Mouse (Mus musculus): Measurements from ENCODE around the gene Slc23a2. TPM values are rescaled to one million over a fixed set of nuclear protein-coding genes. Genes with fewer than 3 reads are reported as not detected.

Gene Slc23a2
- polyA plus RNA-seq, 1 experiment: 3.6 TPM

DNA sequence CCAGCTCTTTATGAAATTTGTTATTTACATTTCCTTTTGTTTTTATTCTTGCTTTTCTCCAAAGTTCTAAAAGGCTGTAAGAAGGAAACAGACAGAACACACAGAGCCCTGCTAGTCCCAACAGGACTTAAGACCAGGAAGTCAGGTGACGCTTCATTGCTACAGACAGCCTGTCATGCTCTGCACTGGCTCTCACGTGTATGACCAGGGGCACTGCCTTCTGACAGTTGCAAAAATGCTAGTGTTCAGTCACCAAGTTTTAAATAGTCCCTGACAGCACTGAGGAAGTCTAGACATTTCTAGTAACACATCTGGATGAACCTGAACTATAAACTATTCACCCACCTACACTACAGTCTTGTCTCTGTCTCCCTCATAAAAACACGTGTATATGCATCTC is 34.2 kb downstream of the Slc23a2 start:
- Histone ChIP-seq H3K27me3 (ENCODE audit: control insufficient read depth, insufficient read depth, low read length) (no peaks in the 10 kb centered on the region), H3K4me1 (ENCODE audit: control insufficient read depth, insufficient read depth, low read length) (no peaks in the 10 kb centered on the region), H3K4me3 (ENCODE audit: control insufficient read depth, low read depth, low read length) (no peak overlapping the region), H3K36me3 (ENCODE audit: control insufficient read depth, insufficient read depth, low read length) (no peaks in the 10 kb centered on the region), H3K27ac (ENCODE audit: control insufficient read depth, insufficient read depth, low read depth, low read length) (no peak overlapping the region)
- TF ChIP-seq CTCF (IDR thresholded peaks at IDR 0.05; ENCODE audit: control insufficient read depth, insufficient read depth, insufficient replicate concordance, low read depth, low read length) (no peak), POLR2A (IDR thresholded peaks at IDR 0.05; ENCODE audit: control insufficient read depth, low read depth, low read length) (no peak)

DNA sequence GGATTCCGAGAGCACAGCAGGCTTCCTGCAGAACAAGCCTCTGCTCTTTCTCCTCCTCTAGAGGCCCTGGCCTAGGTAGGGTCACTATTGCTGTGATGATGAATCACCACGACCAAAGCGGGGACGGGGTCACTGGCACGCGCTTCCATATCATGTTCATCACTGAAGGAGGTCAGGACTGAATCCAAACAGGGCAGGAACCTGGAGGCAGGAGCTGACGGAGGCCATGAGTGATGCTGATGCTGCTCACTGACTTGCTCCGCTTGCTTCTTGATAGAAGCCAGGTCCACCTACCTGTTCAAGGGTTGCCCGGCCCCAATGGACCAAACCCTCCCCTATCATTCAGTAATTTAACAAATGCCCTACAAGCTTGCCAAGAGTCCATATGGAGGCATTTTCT is 35.9 kb downstream of the Slc23a2 start:
- no peak overlapping the region for H3K4me3 ChIP-seq (ENCODE audit: control insufficient read depth, low read depth, low read length)
- no peaks in the 10 kb centered on the region for H3K4me1 ChIP-seq (ENCODE audit: control insufficient read depth, insufficient read depth, low read length)
- H3K36me3 ChIP-seq (ENCODE audit: control insufficient read depth, insufficient read depth, low read length): no peaks in the 10 kb centered on the region
- H3K27ac ChIP-seq (ENCODE audit: control insufficient read depth, insufficient read depth, low read depth, low read length): no peak overlapping the region
- TF ChIP-seq POLR2A (IDR thresholded peaks at IDR 0.05; ENCODE audit: control insufficient read depth, low read depth, low read length): no peak
- no peaks in the 10 kb centered on the region for H3K27me3 ChIP-seq (ENCODE audit: control insufficient read depth, insufficient read depth, low read length)

DNA sequence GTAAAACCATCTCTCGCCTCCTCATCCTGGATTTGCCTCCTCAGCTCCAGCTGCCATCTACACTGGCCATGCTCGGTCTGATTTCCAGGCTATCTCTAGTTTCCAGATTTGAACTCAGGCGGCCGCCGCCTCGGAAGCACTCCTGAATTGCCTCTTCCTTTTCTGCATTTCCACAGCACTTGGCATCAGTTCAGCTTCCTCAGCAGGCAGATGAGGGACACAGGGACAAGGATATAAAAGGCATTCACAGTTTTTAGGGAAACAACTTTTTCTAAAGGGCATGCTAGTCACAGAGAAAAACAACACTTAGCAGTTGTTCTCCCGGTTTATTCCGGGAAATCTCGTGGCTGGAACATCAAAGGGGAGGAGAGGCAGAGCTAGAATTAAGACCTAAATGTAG is 37.3 kb downstream of the Slc23a2 start:
- Histone ChIP-seq H3K36me3 (ENCODE audit: control insufficient read depth, insufficient read depth, low read length) (no peaks in the 10 kb centered on the region), H3K4me3 (ENCODE audit: control insufficient read depth, low read depth, low read length) (no peak overlapping the region), H3K27me3 (ENCODE audit: control insufficient read depth, insufficient read depth, low read length) (no peaks in the 10 kb centered on the region), H3K4me1 (ENCODE audit: control insufficient read depth, insufficient read depth, low read length) (no peaks in the 10 kb centered on the region), H3K27ac (ENCODE audit: control insufficient read depth, insufficient read depth, low read depth, low read length) (no peak overlapping the region)
- no peak for TF ChIP-seq POLR2A (IDR thresholded peaks at IDR 0.05; ENCODE audit: control insufficient read depth, low read depth, low read length)
- TF ChIP-seq CTCF (IDR thresholded peaks at IDR 0.05; ENCODE audit: control insufficient read depth, insufficient read depth, insufficient replicate concordance, low read depth, low read length): no peak

- no peak for TF ChIP-seq CTCF (IDR thresholded peaks at IDR 0.05; ENCODE audit: control insufficient read depth, insufficient read depth, insufficient replicate concordance, low read depth, low read length)
- TF ChIP-seq POLR2A (IDR thresholded peaks at IDR 0.05; ENCODE audit: control insufficient read depth, low read depth, low read length): no peak
- no peak overlapping the region for H3K27ac ChIP-seq (ENCODE audit: control insufficient read depth, insufficient read depth, low read depth, low read length)
- H3K4me1 ChIP-seq (ENCODE audit: control insufficient read depth, insufficient read depth, low read length): no peaks in the 10 kb centered on the region
- H3K27me3 ChIP-seq (ENCODE audit: control insufficient read depth, insufficient read depth, low read length): no peaks in the 10 kb centered on the region
- H3K36me3 ChIP-seq (ENCODE audit: control insufficient read depth, insufficient read depth, low read length): no peaks in the 10 kb centered on the region
- no peak overlapping the region for H3K4me3 ChIP-seq (ENCODE audit: control insufficient read depth, low read depth, low read length)
Observed at GRCm38 (mm10) chr2:132106069-132106468, 38.8 kb downstream of the Slc23a2 start.

DNA sequence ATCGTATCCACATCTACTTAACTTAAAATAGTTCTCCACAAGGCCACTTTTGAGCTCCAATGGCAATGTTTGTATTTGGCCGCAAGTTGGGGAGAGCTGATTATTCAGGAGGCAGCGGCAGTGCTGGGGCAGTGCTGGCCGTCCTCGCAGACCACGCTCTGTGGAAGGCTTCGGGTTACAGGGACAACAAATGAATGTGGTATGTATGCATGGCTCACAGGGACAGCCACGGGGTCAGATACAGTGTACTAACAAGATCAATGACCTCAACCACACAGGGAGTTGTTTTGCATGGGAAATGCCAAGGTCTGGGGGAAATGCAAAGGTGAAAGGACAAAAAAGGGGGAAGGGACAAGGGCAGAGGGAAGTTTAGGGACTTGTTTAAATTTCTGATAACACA is 41.6 kb downstream of the Slc23a2 start:
- no peaks in the 10 kb centered on the region for H3K27me3 ChIP-seq (ENCODE audit: control insufficient read depth, insufficient read depth, low read length)
- H3K4me1 ChIP-seq (ENCODE audit: control insufficient read depth, insufficient read depth, low read length): no peaks in the 10 kb centered on the region
- no peaks in the 10 kb centered on the region for H3K36me3 ChIP-seq (ENCODE audit: control insufficient read depth, insufficient read depth, low read length)
- no peak overlapping the region for H3K27ac ChIP-seq (ENCODE audit: control insufficient read depth, insufficient read depth, low read depth, low read length)
- H3K4me3 ChIP-seq (ENCODE audit: control insufficient read depth, low read depth, low read length): no peak overlapping the region
- TF ChIP-seq CTCF (IDR thresholded peaks at IDR 0.05; ENCODE audit: control insufficient read depth, insufficient read depth, insufficient replicate concordance, low read depth, low read length) (no peak), POLR2A (IDR thresholded peaks at IDR 0.05; ENCODE audit: control insufficient read depth, low read depth, low read length) (no peak)

DNA sequence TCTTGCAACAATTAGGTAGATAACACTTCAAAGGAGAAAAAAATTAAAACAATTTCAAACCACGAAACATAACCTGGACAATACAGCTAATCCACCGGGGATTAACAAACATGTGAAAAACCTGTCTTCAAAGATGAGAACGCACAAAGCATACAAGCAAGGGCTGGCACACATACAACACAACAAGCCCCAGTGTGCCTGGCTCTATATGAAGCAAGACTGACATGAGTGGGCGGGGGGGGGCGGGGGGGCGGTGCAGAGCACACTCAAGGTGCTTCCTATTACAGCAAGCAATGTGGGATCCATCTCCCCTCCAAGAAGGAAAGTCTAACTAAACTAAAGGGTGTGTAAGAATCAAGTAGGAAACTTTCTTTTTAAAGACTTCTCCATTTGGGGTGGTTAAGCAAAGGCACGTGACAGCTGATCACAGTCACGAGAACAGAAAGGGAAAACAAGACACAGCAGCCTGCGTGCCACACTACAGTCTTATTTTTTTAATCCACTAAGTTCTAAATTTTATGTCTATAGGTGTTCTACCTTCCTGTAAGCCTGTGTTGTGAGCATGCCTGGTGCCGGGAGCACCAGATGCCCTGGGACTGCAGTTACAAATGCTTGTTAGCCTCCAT is 42.3 kb downstream of the Slc23a2 start:
- no peak overlapping the region for H3K27ac ChIP-seq (ENCODE audit: control insufficient read depth, insufficient read depth, low read depth, low read length)
- no peak for TF ChIP-seq CTCF (IDR thresholded peaks at IDR 0.05; ENCODE audit: control insufficient read depth, insufficient read depth, insufficient replicate concordance, low read depth, low read length)
- no peak overlapping the region for H3K4me3 ChIP-seq (ENCODE audit: control insufficient read depth, low read depth, low read length)
- H3K4me1 ChIP-seq (ENCODE audit: control insufficient read depth, insufficient read depth, low read length): no peaks in the 10 kb centered on the region
- H3K27me3 ChIP-seq (ENCODE audit: control insufficient read depth, insufficient read depth, low read length): no peaks in the 10 kb centered on the region
- H3K36me3 ChIP-seq (ENCODE audit: control insufficient read depth, insufficient read depth, low read length): no peaks in the 10 kb centered on the region

DNA sequence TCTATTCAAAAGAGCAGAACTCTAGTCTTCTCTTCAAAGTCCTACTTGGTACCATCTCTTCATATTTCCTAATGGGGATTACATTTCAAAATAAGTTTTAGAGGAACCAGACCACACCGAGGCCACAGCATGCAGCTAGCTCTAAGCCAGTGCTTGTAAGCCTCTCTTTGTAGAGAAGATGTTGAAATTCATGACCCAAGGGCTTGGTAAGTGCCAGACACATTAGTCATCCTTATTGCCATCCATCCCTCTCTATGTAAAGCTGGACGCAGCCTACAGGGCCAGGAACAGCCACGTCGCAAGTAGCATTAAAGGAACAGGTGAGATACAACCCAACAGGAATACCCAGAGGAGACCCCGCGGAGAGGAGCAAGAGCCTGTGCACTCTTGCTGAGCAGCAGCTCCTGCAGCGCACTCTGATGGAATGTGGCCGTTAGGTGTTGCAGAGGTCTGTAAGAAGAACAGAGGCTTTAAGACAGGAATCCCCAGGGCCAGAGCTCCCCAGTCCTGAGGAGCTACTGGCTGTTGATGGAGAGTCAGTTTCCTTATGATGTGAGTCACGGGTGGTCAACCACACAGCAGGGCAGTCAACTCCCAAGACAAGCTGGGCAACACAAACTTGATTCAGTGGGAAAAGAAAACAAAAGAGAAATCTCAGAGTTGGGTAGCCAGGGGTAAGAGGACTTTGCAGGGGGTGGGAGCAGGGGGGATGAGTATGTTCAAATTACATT is 45.8 kb downstream of the Slc23a2 start:
- Histone ChIP-seq H3K27ac (ENCODE audit: control insufficient read depth, insufficient read depth, low read depth, low read length) (no peak overlapping the region), H3K27me3 (ENCODE audit: control insufficient read depth, insufficient read depth, low read length) (no peaks in the 10 kb centered on the region), H3K4me3 (ENCODE audit: control insufficient read depth, low read depth, low read length) (no peak overlapping the region), H3K4me1 (ENCODE audit: control insufficient read depth, insufficient read depth, low read length) (peaks cover 6% of the 10 kb centered on the region), H3K36me3 (ENCODE audit: control insufficient read depth, insufficient read depth, low read length) (no peaks in the 10 kb centered on the region)
- no peak for TF ChIP-seq CTCF (IDR thresholded peaks at IDR 0.05; ENCODE audit: control insufficient read depth, insufficient read depth, insufficient replicate concordance, low read depth, low read length)
- no peak for TF ChIP-seq POLR2A (IDR thresholded peaks at IDR 0.05; ENCODE audit: control insufficient read depth, low read depth, low read length)
